Mouse (Mus musculus) brain, embryonic 14.5 days (tissue): ENCODE data around the gene Cabp1.

Experiments used
- CTCF ChIP-seq: fragments of 200-500 bp; IDR thresholded peaks from 2 replicates; pipeline ENCODE4 v1.5.1; 2012; ENCODE audit warnings: inconsistent platforms, mild to moderate bottlenecking, moderate library complexity, borderline replicate concordance; ENCODE audit not compliant: insufficient read depth, insufficient read length; ENCODE audit errors: extremely low read depth
- POLR2A ChIP-seq: fragments of 200-500 bp; IDR thresholded peaks from 2 replicates; pipeline ENCODE4 v1.6.1; 2012; ENCODE audit warnings: mild to moderate bottlenecking, inconsistent platforms, borderline replicate concordance; ENCODE audit not compliant: poor library complexity, insufficient read depth, insufficient read length, severe bottlenecking; ENCODE audit errors: extremely low read depth

DNA sequence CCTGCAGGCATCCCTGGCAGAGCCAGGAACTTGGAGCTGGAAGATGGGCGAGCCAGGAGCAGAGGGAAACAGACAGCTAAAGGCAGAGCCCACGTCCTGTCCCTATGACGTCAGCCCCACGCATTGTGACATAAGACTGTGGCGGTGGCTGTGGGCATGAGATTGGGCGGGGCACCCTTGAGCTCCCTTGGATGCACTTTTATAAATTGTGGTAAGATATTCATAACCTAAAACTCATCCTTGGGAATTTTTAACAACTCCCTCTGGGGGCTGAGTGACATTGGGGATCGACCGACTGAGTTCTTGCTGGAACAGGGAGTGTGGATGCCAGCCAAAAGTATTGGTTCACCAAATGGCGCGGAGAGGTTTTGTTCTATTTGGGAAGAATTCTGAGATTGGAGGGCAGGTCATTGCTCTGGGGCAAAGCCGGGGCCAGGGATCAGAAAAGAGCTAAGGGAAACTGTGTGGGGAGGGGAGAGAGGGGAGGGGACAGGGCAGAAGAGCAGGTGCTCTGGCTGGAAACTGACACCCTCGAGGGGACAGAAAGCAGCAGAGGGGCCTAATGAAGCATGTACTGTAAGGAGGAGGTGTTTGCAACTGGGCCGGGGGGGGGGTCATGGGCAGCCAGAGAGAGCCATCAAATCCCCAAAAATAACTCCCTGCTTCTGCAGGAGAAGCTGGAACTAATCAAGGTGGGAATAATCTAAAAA, 26.9 kb upstream of the Cabp1 start:
- no peak for TF ChIP-seq CTCF
- no peak for TF ChIP-seq POLR2A
